8 mouse cellular contexts compared by ENCODE assay signal in genomic region chr2:117342090-117342546, GRCm38 (mm10). TPM values are rescaled to one million over a fixed set of nuclear protein-coding genes. Genes with fewer than 3 reads are reported as not detected.
A peak's percentile ranks its signal among the peaks of the same experiment; 100 is the strongest.
DNase-seq lines count a peak whose midpoint lies in the region; ATAC-seq and TF ChIP-seq lines count a peak whose summit lies in the region.

No protein-coding gene starts in this region.

- peak; percentile 63 for ATAC-seq in forebrain, embryonic 14.5 days
- peak; percentile 57 to 81 for ATAC-seq in hematopoietic stem cell, adult 5-6 weeks (replicated peaks in 1 of 2; ENCODE audit: insufficient read depth in 1 of 2, low FRiP score in 2 of 2, low TSS enrichment in 1 of 2, low read depth in 1 of 2, poor library complexity in 2 of 2, severe bottlenecking in 2 of 2)
- peak; percentile 25 for ATAC-seq in lung, postnatal 0 days

- no peaks in the 10 kb centered on the region for H3K36me3 ChIP-seq in forebrain, embryonic 14.5 days (ENCODE audit: control insufficient read depth, insufficient read depth, low read length)
- H3K36me3 ChIP-seq in lung, postnatal 0 days (ENCODE audit: insufficient read depth, low read length) = no peaks in the 10 kb centered on the region

- peak overlapping the region; percentile 66 for H3K9ac ChIP-seq in forebrain, embryonic 14.5 days (ENCODE audit: low read length)
- H3K9ac ChIP-seq in lung, postnatal 0 days (replicated peaks; ENCODE audit: low read depth) = no peak overlapping the region

- peaks cover 4% of the 10 kb centered on the region; the same call in 1 of the 2 replicates for H3K4me1 ChIP-seq in forebrain, embryonic 14.5 days (ENCODE audit: control insufficient read depth, insufficient read depth, low read length)
- no peaks in the 10 kb centered on the region for H3K4me1 ChIP-seq in lung, postnatal 0 days (ENCODE audit: insufficient read depth, low read depth, low read length)

- H3K4me2 ChIP-seq in forebrain, embryonic 14.5 days (ENCODE audit: low read length) = peak overlapping the region; percentile 96
- H3K4me2 ChIP-seq in lung, postnatal 0 days (replicated peaks; ENCODE audit: low read depth, low read length) = peak overlapping the region; percentile 66

- no peaks in the 10 kb centered on the region for H3K27me3 ChIP-seq in forebrain, embryonic 14.5 days (replicated peaks; ENCODE audit: control insufficient read depth, insufficient read depth, low read length)
- peaks cover 5% of the 10 kb centered on the region; the same call in 1 of the 2 replicates for H3K27me3 ChIP-seq in lung, postnatal 0 days (replicated peaks; ENCODE audit: insufficient read depth, low read length)

- TF ChIP-seq CTCF in lung, postnatal 0 days (IDR thresholded peaks at IDR 0.05) = peak; percentile 76

- peak; percentile 94 to 95 for DNase-seq in B cell, adult 2 months
- peak; percentile 33 to 47 for DNase-seq in adrenal gland, postnatal 4 days (ENCODE audit: low spot score in 2 of 2)
- DNase-seq in forebrain, embryonic 14.5 days (ENCODE audit: low spot score) = peak; percentile 71
- DNase-seq in layer of hippocampus, adult 9-11 months = peak; percentile 63
- peak; percentile 64 for DNase-seq in lung, postnatal 0 days (ENCODE audit: low spot score)
- DNase-seq in ovary, postnatal 10 days (ENCODE audit: low spot score) = peak; percentile 44
- peak; percentile 93 for DNase-seq in thymus, postnatal 0 days (ENCODE audit: low spot score)

- no peak overlapping the region for H3K27ac ChIP-seq in forebrain, embryonic 14.5 days (ENCODE audit: low read depth, low read length)
- no peak overlapping the region for H3K27ac ChIP-seq in lung, postnatal 0 days (ENCODE audit: low read length)

- no peak for TF ChIP-seq EP300 in lung, postnatal 0 days (IDR thresholded peaks at IDR 0.05)

- no peaks in the 10 kb centered on the region for H3K9me3 ChIP-seq in forebrain, embryonic 14.5 days (replicated peaks; ENCODE audit: control insufficient read depth, low read length)
- no peaks in the 10 kb centered on the region for H3K9me3 ChIP-seq in lung, postnatal 0 days (ENCODE audit: low read length)

- H3K4me3 ChIP-seq in forebrain, embryonic 14.5 days (ENCODE audit: low read depth, low read length) = peak overlapping the region; percentile 52
- H3K4me3 ChIP-seq in lung, postnatal 0 days (ENCODE audit: low read depth, low read length) = peak overlapping the region; percentile 35

- under 1% methylated on average over 19 of the region's 19 CpGs for WGBS in forebrain, embryonic 14.5 days
- WGBS in lung, postnatal 0 days = 1% methylated on average over 19 of the region's 19 CpGs

RNA-seq across cellular contexts. Expression of gene Rasgrp1, which starts 0.7 kb away (rescaled TPM):
- 1 to 10 TPM; 1.4 to 1.7 TPM for total RNA-seq in adrenal gland, postnatal 4 days (2021)
- 3.5 and 5.1 TPM in 2 replicates for polyA plus RNA-seq in forebrain, embryonic 14.5 days (2014; fragmentation: Nextera tagmentation; extraction: Ambion mirVana)
- 0.50 and 0.99 TPM in 2 replicates for total RNA-seq in hematopoietic stem cell, adult 5-6 weeks (2017)
- polyA plus RNA-seq in lung, postnatal 0 days (2015; fragmentation: Nextera tagmentation; extraction: Ambion mirVana) = 0.30 and 0.31 TPM in 2 replicates
- 79.2 and 90.0 TPM in 2 replicates for polyA plus RNA-seq in thymus, postnatal 0 days (2015; fragmentation: Nextera tagmentation; extraction: Ambion mirVana)

Comparison
In these comparisons a context has a peak if more than half of its experiments do, and no peak if none do; other contexts are left out.
1. DNase-seq: peak in every context shown above with its lines; median percentile 94 in B cell, adult 2 months; 93 in thymus, postnatal 0 days; 71 in forebrain, embryonic 14.5 days; 64 in lung, postnatal 0 days; 63 in layer of hippocampus, adult 9-11 months; 44 in ovary, postnatal 10 days; 40 in adrenal gland, postnatal 4 days.
2. RNA of gene Rasgrp1, which starts 0.7 kb away (polyA plus RNA-seq): 79.2 to 90.0 TPM in thymus, postnatal 0 days; 3.5 to 5.1 TPM in forebrain, embryonic 14.5 days and 0.30 to 0.31 TPM in lung, postnatal 0 days; every median in the first group is over 10 times any median in the second.
3. Peak in every context shown above with its lines, with median percentiles within 50 percentile points of each other: ATAC-seq.